Mouse (Mus musculus) small intestine, adult 2 months (tissue): ENCODE data around the gene Ankrd13b.

Experiments
- CTCF ChIP-seq: fragments of 200-500 bp; IDR thresholded peaks from 2 replicates; pipeline ENCODE4 v1.5.1; 2012; ENCODE audit warnings: low read depth, mild to moderate bottlenecking, control low read depth, inconsistent platforms, low read length, moderate library complexity, mixed read lengths; ENCODE audit not compliant: insufficient replicate concordance, insufficient read length; ENCODE audit errors: extremely low read depth
- POLR2A ChIP-seq: fragments of 200-500 bp; IDR thresholded peaks from 2 replicates; pipeline ENCODE4 v1.6.1; 2012; ENCODE audit warnings: low read depth, mild to moderate bottlenecking, control low read depth, inconsistent platforms, low read length, moderate library complexity

GRCm38 (mm10) chr11:77464684-77465083 lies 24.8 kb downstream of the Ankrd13b start:
- TF ChIP-seq CTCF (no peak), POLR2A (no peak)
